Mouse (Mus musculus): Measurements from ENCODE around the gene Arid5a. TPM values are rescaled to one million over a fixed set of nuclear protein-coding genes. Genes with fewer than 3 reads are reported as not detected.

The Arid5a gene
- total RNA-seq (2012; rRNA removed): 5.2 and 7.9 TPM in 2 replicates

- no peaks in the 10 kb centered on the region for H3K36me3 ChIP-seq (ENCODE audit: control insufficient read depth, insufficient read depth, low read length, poor library complexity, severe bottlenecking)
- peak; percentile 95 for DNase-seq (ENCODE audit: low read depth, low spot score)
- TF ChIP-seq ZC3H11A (IDR thresholded peaks at IDR 0.05; ENCODE audit: borderline replicate concordance, low read depth, low read length) (no peak), CHD2 (IDR thresholded peaks at IDR 0.05; ENCODE audit: low read depth, low read length) (no peak), MAFK (IDR thresholded peaks at IDR 0.05; ENCODE audit: insufficient read depth, low read depth, low read length) (no peak), HCFC1 (IDR thresholded peaks at IDR 0.05; ENCODE audit: borderline replicate concordance, insufficient read depth, low read length) (peak; percentile 94)
- peak within 1 kb of the TSS; percentile 71 for H3K9ac ChIP-seq (ENCODE audit: insufficient read depth, low read depth, low read length, poor library complexity, severe bottlenecking)
- H3K9me3 ChIP-seq (ENCODE audit: control insufficient read depth, insufficient read depth, low read depth, low read length): no peaks in the 10 kb centered on the region
- no peak within 1 kb of the TSS for H3K27ac ChIP-seq (ENCODE audit: insufficient read depth, low read depth, low read length, poor library complexity, severe bottlenecking)
- H3K4me1 ChIP-seq (ENCODE audit: control insufficient read depth in 2 of 2, insufficient read depth in 2 of 2, low read length in 2 of 2, poor library complexity in 1 of 2): peaks cover 0 to 8% of the 10 kb centered on the region in 2 experiments; a peak in 1 of 4 replicates
- in situ Hi-C loops (cut with MboI; ENCODE audit: low sequenced_read_pairs in 2 of 2, unreplicated experiment in 2 of 2): no loop called here
- peak within 1 kb of the TSS; percentile 81 to 93 for H3K4me3 ChIP-seq (ENCODE audit: insufficient read depth in 1 of 2, low read depth in 1 of 2, low read length in 2 of 2, poor library complexity in 1 of 2, severe bottlenecking in 1 of 2)
Observed at GRCm38 (mm10) chr1:36307495-36308280, at the start of gene Arid5a. Gene Arid5a, plus strand, starts transcription at chr1:36307733.

- no peak for DNase-seq (ENCODE audit: low read depth, low spot score)
- in situ Hi-C loops (cut with MboI; ENCODE audit: low sequenced_read_pairs in 2 of 2, unreplicated experiment in 2 of 2): no loop called here
- H3K4me3 ChIP-seq (ENCODE audit: insufficient read depth in 1 of 2, low read depth in 1 of 2, low read length in 2 of 2, poor library complexity in 1 of 2, severe bottlenecking in 1 of 2): no peak overlapping the region
- peaks cover 0 to 3% of the 10 kb centered on the region in 2 experiments; a peak in 1 of 4 replicates for H3K4me1 ChIP-seq (ENCODE audit: control insufficient read depth in 2 of 2, insufficient read depth in 2 of 2, low read length in 2 of 2, poor library complexity in 1 of 2)
- no peak for TF ChIP-seq MAFK (IDR thresholded peaks at IDR 0.05; ENCODE audit: insufficient read depth, low read depth, low read length)
- no peak for TF ChIP-seq ZC3H11A (IDR thresholded peaks at IDR 0.05; ENCODE audit: borderline replicate concordance, low read depth, low read length)
- no peaks in the 10 kb centered on the region for H3K9me3 ChIP-seq (ENCODE audit: control insufficient read depth, insufficient read depth, low read depth, low read length)
- H3K36me3 ChIP-seq (ENCODE audit: control insufficient read depth, insufficient read depth, low read length, poor library complexity, severe bottlenecking): no peaks in the 10 kb centered on the region
- no peak overlapping the region for H3K27ac ChIP-seq (ENCODE audit: insufficient read depth, low read depth, low read length, poor library complexity, severe bottlenecking)
- no peak overlapping the region for H3K9ac ChIP-seq (ENCODE audit: insufficient read depth, low read depth, low read length, poor library complexity, severe bottlenecking)
Observed at GRCm38 (mm10) chr1:36258631-36259030, 48.9 kb upstream of the Arid5a start.

- in situ Hi-C loops (cut with MboI; ENCODE audit: low sequenced_read_pairs in 2 of 2, unreplicated experiment in 2 of 2): no loop called here
- TF ChIP-seq ZC3H11A (IDR thresholded peaks at IDR 0.05; ENCODE audit: borderline replicate concordance, low read depth, low read length): no peak
- no peak for TF ChIP-seq HCFC1 (IDR thresholded peaks at IDR 0.05; ENCODE audit: borderline replicate concordance, insufficient read depth, low read length)
- TF ChIP-seq ZNF384 (IDR thresholded peaks at IDR 0.05; ENCODE audit: low read depth, low read length): no peak
- no peak for TF ChIP-seq CHD2 (IDR thresholded peaks at IDR 0.05; ENCODE audit: low read depth, low read length)
- no peak for TF ChIP-seq MAFK (IDR thresholded peaks at IDR 0.05; ENCODE audit: insufficient read depth, low read depth, low read length)
- H3K4me3 ChIP-seq (ENCODE audit: insufficient read depth in 1 of 2, low read depth in 1 of 2, low read length in 2 of 2, poor library complexity in 1 of 2, severe bottlenecking in 1 of 2): no peak overlapping the region
- H3K4me1 ChIP-seq (ENCODE audit: control insufficient read depth in 2 of 2, insufficient read depth in 2 of 2, low read length in 2 of 2, poor library complexity in 1 of 2): peaks cover 0 to 3% of the 10 kb centered on the region in 2 experiments; a peak in 1 of 4 replicates
- H3K36me3 ChIP-seq (ENCODE audit: control insufficient read depth, insufficient read depth, low read length, poor library complexity, severe bottlenecking): no peaks in the 10 kb centered on the region
- H3K27ac ChIP-seq (ENCODE audit: insufficient read depth, low read depth, low read length, poor library complexity, severe bottlenecking): no peak overlapping the region
- H3K9me3 ChIP-seq (ENCODE audit: control insufficient read depth, insufficient read depth, low read depth, low read length): no peaks in the 10 kb centered on the region
- no peak for DNase-seq (ENCODE audit: low read depth, low spot score)
- no peak overlapping the region for H3K9ac ChIP-seq (ENCODE audit: insufficient read depth, low read depth, low read length, poor library complexity, severe bottlenecking)
Observed at GRCm38 (mm10) chr1:36259281-36259680, 48.3 kb upstream of the Arid5a start.

GRCm38 (mm10) chr1:36260418-36260817 lies 47.1 kb upstream of the Arid5a start:
- Histone ChIP-seq H3K36me3 (ENCODE audit: control insufficient read depth, insufficient read depth, low read length, poor library complexity, severe bottlenecking) (no peaks in the 10 kb centered on the region), H3K27ac (ENCODE audit: insufficient read depth, low read depth, low read length, poor library complexity, severe bottlenecking) (no peak overlapping the region), H3K9me3 (ENCODE audit: control insufficient read depth, insufficient read depth, low read depth, low read length) (no peaks in the 10 kb centered on the region), H3K9ac (ENCODE audit: insufficient read depth, low read depth, low read length, poor library complexity, severe bottlenecking) (no peak overlapping the region), H3K4me3 (ENCODE audit: insufficient read depth in 1 of 2, low read depth in 1 of 2, low read length in 2 of 2, poor library complexity in 1 of 2, severe bottlenecking in 1 of 2) (no peak overlapping the region), H3K4me1 (ENCODE audit: control insufficient read depth in 2 of 2, insufficient read depth in 2 of 2, low read length in 2 of 2, poor library complexity in 1 of 2) (no peaks in the 10 kb centered on the region)
- no peak for DNase-seq (ENCODE audit: low read depth, low spot score)
- in situ Hi-C loops (cut with MboI; ENCODE audit: low sequenced_read_pairs in 2 of 2, unreplicated experiment in 2 of 2): no loop called here
- no peak for TF ChIP-seq HCFC1 (IDR thresholded peaks at IDR 0.05; ENCODE audit: borderline replicate concordance, insufficient read depth, low read length)
- no peak for TF ChIP-seq MAFK (IDR thresholded peaks at IDR 0.05; ENCODE audit: insufficient read depth, low read depth, low read length)
- TF ChIP-seq CHD2 (IDR thresholded peaks at IDR 0.05; ENCODE audit: low read depth, low read length): no peak
- TF ChIP-seq ZC3H11A (IDR thresholded peaks at IDR 0.05; ENCODE audit: borderline replicate concordance, low read depth, low read length): no peak
- no peak for TF ChIP-seq ZNF384 (IDR thresholded peaks at IDR 0.05; ENCODE audit: low read depth, low read length)

All from ES-E14 (cell line).